Mouse (Mus musculus): ENCODE data around the gene Ppp6r1.

The Ppp6r1 gene

GRCm38 (mm10) chr7:4658912-4659551 lies at the start of gene Ppp6r1:
Gene Ppp6r1 (minus strand): TSS chr7:4659019.
- peak; percentile 99 for DNase-seq (ENCODE audit: low read depth)

DNA sequence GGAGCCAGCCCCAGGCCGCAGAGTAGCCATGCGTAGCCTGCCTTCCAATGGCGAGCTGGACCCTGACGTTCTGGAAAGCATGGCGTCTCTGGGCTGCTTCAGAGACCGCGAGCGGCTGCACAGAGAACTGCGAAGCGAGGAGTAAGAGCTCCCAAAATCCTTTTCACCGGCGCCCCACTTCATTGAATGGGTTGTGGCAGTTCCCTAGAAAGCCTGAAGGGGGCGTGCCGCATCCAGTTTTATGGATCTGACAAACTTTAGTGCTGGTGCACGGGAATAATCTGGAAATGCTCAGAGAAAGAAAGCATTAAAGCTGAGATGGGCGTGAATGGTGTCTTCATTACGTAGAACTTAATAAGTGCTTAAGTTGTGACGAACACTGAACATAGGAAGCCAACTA lies 46.3 kb upstream of the Ppp6r1 start:
- peak; percentile 55 for DNase-seq (ENCODE audit: low read depth)

DNA sequence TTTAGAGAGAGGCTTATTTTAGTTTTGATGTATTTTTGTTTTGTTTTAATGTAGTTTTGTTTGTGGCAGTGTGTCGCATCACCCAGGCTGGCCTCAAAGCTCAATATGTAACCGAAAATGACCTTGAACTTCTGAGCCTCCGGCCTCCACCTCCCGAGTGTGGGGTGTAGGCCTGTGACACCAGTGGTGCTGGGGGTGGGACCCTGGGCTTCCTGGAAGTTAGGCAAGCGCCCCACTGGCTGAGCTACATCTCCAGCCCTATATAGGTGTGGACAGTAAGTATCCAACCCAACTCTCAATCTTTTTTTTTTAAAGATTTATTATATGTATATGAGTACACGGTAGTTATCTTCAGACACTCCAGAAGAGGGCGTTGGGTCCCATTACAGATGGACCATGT lies 44.4 kb upstream of the Ppp6r1 start:
- DNase-seq (ENCODE audit: low read depth), result no peak

DNA sequence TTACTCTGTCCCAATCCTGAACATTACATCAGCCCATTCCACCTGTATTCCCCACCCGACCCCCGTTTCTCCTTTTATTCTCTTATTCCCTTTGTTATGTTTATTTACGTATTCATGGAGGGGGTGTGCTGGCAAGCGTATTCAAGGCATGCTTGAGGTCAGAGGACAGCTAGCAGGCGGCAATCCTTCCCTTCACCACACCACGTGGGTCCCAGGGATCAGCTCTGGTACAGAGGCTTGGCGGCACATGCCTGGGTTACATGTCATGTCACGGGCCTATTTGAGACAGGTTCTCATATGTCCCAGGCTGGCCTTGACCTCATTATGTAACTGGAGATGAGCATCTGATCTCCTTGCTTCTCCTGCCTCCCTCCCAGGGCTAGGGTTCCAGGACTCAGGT lies 43.5 kb upstream of the Ppp6r1 start:
- DNase-seq (ENCODE audit: low read depth), result no peak

- DNase-seq (ENCODE audit: low read depth), result no peak
Measured at GRCm38 (mm10) chr7:4693004-4693403, 34.2 kb upstream of the Ppp6r1 start.

GRCm38 (mm10) chr7:4690951-4691653 lies 32.3 kb upstream of the Ppp6r1 start:
- peak; percentile 26 for DNase-seq (ENCODE audit: low read depth)

DNA sequence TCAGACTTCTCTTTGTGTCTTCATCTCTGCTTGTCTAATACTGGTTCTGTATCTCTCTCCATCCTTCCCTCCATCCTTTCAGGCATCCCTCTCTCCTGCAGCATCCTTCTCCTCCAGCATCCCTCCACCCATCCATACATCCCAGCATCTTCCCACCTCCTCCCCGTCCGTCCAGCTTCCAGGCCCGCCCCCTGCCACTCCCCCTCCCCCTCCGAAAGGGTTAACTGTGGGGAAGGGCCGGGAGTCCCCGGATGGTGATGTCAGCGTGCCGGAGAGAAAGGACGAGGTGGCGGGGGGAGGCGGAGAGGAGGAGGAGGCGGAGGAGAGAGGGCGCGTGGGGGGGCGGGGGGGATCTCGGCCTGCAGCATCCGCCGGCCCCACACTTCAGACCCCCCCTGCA lies 31.6 kb upstream of the Ppp6r1 start, which contains the start of gene Brsk1:
Gene Brsk1 (plus strand): TSS at position 218 of the 400 bp plus-strand sequence.
- peak; percentile 91 for DNase-seq (ENCODE audit: low read depth)

DNA sequence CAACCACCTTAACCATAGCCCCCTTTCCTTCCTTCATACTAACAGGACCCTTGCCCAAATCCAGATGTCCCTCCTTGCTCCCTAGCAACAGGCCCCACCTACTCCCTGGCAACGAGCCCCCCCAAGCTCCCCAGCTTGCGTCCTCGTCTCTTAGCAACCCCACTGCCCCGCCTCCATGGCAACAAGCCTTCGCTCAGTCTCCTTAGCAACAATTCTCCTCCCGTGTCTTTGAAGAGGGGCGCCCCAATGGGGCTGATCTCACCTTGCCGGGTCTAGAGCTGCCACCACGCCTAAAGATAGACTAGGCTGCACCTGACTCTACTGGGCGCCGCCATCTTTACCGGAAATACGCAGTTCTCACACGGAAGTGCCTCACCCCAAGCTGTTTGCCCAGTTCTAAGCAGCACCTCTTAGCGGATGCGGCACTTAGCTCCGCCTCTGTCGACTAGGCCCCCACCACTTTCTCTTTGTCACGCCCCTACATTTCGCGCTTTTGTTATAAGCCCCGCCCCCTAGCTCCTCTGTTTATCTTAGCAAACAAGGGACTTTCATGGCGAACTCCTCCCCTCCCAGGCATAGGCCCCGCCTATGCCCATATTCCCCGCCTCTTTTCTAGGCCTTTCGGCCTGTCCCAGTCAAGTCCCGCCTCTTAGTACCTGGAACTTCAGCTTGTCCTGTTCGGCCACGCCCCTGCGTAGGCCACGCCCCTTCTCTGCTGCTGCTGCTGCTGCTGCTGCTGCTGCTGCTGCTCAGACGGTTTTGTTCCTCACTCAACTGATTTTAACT lies 26.0 kb upstream of the Ppp6r1 start, which contains the start of gene Hspbp1:
Gene Hspbp1 (minus strand): TSS at position 437 of the 786 bp plus-strand sequence.
- peak; percentile 99 for DNase-seq (ENCODE audit: low read depth)

DNA sequence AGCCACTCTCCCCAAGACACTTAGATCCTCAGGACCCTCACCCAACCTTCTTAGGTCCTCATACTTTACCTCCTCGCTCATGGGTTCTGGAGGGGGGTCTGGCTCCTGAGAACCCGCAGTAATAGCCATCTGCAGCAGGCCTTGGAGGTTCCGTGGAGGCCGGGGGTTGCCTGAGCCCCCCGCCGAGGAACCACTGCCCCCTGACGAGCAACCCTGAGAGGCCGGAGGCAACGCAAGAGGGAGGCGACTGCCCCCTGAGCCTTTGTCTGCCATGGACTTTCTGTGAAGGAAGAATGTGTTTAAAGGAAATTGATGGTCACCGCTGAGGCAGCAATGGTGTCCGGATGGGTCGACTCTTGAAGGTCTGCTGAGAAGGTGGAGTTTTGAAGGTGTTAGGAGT lies 25.4 kb upstream of the Ppp6r1 start:
- no peak for DNase-seq (ENCODE audit: low read depth)

DNA sequence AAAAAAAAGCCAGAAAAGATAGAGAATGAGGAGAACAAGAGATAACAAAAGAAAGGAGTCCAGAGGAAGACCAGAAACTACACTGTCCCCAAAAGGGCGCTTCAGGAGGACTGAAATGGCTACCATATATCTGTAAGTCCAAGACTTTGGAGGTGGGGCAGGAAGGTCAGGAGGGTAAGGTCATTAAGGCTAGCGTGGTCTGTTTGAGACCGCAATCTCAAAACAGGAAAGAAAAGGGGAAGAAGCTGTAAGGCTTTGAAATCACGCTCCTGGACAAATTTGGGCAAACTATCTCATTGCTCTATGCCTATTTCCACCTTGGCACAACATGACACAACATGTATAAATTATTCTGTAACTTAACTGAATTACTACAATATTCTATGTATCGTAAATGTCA lies 24.5 kb upstream of the Ppp6r1 start:
- no peak for DNase-seq (ENCODE audit: low read depth)

DNA sequence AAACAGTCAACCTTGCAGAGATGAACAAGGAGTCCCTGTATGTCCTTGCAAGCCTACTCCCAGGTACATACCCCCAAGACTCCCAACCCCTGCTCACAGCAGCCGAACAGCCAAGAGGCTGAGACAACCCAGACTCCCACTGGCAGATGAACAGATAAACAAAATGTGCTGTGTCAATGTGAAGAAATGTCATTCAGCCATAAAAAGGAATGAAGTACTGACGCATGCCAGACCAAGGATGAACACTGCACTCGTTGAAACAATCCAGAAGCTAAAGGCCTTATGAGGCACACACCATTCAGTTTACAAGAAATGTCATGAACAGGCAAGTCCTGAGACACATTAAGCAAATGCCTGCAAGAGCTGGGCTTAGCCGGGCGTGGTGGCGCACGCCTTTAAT lies 16.4 kb upstream of the Ppp6r1 start:
- DNase-seq (ENCODE audit: low read depth), result no peak

DNA sequence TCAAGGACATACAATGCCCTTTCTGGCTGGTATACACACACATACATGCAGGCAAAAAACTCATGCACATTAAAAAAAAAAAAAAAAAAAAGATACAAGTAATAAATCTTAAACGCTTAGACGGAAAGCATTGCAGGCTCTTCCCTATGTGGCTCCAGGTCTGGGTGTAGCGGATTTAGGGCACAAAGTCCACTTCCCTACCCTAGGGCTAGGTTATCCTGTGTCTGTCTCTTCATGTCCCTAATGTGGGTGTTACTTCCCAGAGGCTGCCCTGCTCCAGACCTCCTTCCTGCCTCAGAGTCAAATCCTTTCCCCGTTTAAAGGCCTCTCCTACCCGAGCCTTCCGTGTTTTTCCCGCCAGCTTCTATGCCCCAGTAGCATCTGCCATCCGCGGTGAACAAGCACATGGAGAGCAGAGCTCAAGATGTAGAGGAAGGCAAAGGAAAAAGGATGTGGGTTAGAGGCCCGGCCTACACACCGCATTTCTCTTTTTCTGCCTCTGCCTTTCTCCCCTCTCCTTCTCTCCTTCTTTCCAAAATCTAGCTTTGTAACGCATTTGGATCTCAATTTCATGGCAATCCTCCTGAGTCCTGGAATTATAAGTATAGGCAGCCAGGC lies 15.4 kb upstream of the Ppp6r1 start:
- DNase-seq (ENCODE audit: low read depth), result no peak

DNA sequence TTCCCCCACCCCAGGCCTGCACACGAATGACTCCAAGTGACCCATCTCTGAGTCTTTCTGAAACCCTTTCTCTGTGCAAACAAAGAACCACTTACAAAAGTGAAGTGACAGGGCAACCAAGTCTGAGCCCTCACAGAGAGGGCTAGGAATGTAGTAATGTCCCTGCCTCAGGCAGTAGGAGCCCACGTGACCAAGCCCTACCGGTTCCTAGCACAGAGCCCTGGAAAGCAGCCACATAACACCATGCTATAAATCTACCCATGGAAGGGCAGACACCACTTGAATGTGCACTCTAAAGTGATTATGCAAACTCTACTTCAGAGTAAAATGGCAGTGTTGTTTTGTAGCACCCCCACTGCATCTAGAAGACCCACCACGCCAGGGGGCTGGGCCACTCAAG lies 13.1 kb upstream of the Ppp6r1 start:
- peak; percentile 51 for DNase-seq (ENCODE audit: low read depth)

DNA sequence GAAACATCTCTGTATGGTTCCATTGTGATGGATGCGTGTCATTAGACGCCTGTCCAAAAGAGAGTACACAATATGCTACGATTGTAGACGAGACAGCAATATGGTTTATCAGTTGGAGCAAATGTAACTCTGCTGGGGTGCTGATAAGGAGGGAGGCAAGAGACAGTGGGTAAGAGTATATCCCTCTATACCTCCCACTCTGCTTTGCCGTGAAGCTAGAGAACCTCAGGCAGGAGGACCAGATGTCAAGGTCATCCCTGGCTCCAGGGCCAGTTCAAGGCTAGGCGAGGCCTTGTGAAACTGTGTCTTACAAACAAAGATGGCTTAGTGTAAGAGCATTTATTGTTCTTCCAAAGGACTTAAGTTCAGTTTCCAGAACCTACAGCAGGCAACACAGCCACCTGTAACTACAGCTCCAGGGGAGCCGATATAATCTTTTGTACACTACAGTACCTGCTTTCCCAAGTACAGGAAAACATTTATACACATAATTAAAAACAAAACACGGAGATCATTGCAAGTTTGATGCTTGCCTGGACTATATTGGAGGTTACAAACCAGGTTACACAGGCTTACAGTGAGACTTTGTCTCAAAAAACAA lies 11.9 kb upstream of the Ppp6r1 start:
- DNase-seq (ENCODE audit: low read depth), result no peak

DNA sequence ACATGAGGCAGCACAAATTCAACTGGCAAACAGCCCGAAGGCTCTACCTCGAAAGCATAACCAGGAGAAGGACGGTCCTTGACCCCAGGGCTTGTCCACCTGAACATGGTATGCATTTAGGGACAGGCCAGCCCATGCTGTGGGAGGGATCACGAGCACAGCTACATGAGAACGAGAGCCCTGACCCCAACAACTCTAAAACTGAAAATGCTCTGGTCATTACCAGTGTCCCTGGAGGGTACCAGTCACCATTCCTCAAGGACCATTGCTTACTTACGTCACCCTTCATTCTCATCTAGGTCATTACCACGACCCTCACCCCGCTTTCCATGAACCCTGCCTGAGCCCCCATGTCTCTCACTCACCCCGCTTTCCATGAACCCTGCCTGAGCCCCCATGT lies 10.3 kb upstream of the Ppp6r1 start:
- DNase-seq (ENCODE audit: low read depth), result no peak

- DNase-seq (ENCODE audit: low read depth), result no peak
Measured at GRCm38 (mm10) chr7:4668506-4668905, 9.7 kb upstream of the Ppp6r1 start.

GRCm38 (mm10) chr7:4666871-4667270 lies 8.1 kb upstream of the Ppp6r1 start:
- no peak for DNase-seq (ENCODE audit: low read depth)

GRCm38 (mm10) chr7:4663742-4664141 lies 4.9 kb upstream of the Ppp6r1 start:
- DNase-seq (ENCODE audit: low read depth), result no peak

DNA sequence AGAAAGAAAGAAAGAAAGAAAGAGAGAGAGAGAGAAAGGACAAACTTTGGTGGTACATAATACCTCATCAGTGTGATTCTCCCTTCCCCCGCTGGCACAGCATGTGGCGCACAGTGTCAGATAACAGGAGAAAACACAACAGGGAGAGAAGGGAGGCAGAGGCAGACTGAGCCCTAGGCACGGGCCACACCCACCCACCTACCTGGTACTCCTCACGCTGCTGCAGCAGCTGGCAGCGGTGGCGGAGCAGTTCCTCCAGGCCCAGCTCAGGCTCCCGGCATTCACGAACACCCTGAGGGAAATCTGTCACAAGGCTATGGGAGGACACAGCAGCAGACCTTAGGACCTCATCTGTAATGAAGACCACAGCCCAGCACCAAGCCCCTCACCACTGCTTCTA lies 4.4 kb upstream of the Ppp6r1 start:
- no peak for DNase-seq (ENCODE audit: low read depth)

- DNase-seq (ENCODE audit: low read depth), result peak; percentile 55
Measured at GRCm38 (mm10) chr7:4659911-4660443, 1.2 kb upstream of the Ppp6r1 start.

GRCm38 (mm10) chr7:4658128-4658907 lies 501 bp downstream of the Ppp6r1 start:
- no peak for DNase-seq (ENCODE audit: low read depth)

Data from NIH3T3 (cell line).